Mouse (Mus musculus) ovary, adult 18-20 months (tissue): ENCODE results near the gene Lsm2.
"Not testable (repeated sequence)": the region's sequence is repeated elsewhere in the genome, so short reads cannot be mapped to it uniquely, and the experiment has no call there.

ENCODE experiments used
- DNase-seq: peaks from one replicate; pipeline ENCODE4 v3.0.0; 2022; ENCODE audit warnings: low spot score, mixed read lengths

The Lsm2 gene

GRCm38 (mm10) chr17:34956340-34956739 lies 25.3 kb upstream of the Lsm2 start:
- DNase-seq: no peak

- DNase-seq: not testable (repeated sequence)
These were observed 24.4 kb upstream of the Lsm2 start for GRCm38 (mm10) chr17:34957291-34957690.

GRCm38 (mm10) chr17:34957966-34958365 lies 23.7 kb upstream of the Lsm2 start:
- not testable (repeated sequence) for DNase-seq

GRCm38 (mm10) chr17:34958734-34959129 lies 22.9 kb upstream of the Lsm2 start:
- not testable (repeated sequence) for DNase-seq

DNA sequence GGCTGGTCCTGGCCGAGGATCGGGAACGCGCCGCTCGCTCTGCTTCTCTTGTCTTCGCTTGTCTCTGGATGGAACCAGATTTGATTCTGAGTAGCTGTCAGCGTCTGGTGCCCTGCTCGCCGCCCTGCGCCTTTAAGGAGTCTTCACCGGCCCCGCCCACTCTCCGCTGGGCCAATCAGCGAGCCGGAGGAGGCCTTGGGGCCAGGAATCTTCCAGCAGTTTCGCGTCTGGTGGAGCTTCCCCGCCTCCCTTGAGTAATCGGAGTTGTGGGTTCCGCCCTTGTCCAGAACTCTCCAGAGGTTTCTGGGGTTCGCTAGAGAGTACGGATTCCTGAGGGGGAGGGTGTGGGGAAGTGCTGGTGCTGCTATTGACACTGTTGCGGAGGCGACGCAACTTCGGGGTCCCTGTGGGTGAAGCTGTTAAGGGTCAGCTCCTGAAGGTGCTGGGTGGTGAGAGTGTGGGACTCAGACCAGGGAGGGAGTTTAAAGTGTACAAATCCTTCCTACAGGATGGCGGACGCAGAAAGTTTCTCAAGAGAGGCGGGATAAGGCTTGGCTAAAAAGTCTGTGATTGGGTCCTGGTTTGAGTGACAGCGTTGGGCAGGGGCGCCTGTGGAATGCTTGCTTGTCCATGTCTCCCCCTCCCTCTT lies 22.4 kb upstream of the Lsm2 start, which contains the start of gene Hspa1b:
Gene Hspa1b, minus strand, starts transcription at position 109 of the 649 bp plus-strand sequence.
- peak; percentile 84 for DNase-seq

DNA sequence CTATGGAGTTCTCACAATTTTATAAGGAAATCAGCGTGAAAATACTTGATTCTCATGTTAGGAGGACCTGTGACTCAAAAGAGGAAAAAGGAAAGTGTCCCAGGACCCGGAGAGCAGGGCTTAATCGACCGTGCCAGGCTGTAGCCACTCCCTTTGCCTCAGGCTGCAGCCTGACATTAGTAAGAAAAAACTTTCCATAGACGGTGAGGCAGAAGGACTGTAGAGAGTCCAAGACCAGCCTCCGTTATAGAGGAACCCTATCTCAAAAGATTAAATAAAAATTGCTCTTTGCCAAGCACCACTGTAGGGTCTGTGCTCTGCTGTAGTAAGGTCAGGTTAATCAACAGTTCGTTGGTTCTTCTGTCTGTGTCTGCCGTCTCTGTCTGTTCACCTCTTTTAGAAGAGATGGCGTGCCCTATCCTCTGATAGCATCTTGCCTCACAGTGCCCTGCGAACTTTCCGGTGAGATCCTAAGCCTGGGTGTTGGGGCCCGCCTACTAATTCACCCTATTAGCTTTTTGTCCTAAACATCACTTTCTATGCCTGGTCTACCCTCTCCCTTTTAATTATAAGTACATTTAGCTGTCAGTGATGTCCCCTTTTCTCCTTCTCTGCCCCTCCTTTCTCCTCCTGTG lies 21.7 kb upstream of the Lsm2 start:
- peak; percentile 49 for DNase-seq

DNA sequence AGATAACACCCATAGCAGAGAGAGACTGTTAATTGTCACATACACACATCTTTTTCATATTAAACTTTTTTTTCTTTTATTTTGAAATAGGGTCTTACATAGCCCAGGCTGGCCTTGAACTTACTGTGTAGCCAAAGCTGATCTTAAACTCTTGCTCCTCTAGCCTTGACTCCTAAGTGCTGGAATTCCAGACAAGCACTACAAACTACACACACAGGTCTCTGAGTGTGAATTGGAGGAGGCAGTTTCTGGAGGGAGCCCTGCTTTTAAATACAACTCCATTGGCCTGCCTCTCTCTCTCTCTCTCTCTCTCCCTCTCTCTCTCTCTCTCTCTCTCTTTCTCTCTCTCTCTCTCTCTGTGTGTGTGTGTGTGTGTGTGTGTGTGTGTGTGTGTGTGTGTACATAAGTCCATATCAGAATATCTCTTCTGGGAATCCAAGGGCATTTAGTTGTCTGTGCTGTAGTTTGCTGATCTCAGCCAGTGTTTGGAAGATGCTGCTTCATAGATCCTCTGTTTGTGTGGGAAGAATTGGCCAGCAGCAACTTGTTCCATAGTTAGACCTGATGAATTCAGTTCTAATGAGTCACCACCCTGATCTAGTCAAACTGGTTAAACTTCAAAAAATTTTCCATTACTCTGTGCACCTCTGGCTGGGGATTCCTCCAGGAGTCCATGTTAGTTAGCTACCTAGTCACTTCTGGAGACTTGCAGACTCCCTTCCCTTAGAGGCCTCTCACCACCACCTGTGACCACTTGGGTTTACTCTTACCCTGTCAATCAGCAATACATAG lies 20.8 kb upstream of the Lsm2 start:
- DNase-seq: no peak

DNA sequence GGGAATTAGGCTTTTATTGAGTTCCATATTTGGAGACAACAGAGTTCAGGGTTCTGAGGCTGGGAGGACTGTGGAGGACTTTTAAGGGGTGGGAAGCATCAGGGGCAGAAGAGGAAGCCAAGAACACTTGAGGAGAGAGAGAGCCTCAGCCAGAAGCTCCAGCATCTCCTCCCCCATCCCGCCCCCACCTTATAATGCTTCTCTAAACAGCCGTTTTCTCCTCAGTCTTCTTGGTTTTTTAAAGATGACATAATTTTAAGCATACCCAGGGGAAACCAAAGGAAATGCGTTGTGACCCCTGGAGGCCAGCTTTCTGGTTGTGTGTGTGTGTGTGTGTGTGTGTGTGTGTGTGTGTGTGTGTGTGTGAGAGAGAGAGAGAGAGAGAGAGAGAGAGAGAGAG lies 19.5 kb upstream of the Lsm2 start:
- no peak for DNase-seq

- DNase-seq: no peak
These were observed 18.8 kb upstream of the Lsm2 start for GRCm38 (mm10) chr17:34962841-34963240.

GRCm38 (mm10) chr17:34964640-34965049 lies 17.0 kb upstream of the Lsm2 start:
- DNase-seq: no peak

DNA sequence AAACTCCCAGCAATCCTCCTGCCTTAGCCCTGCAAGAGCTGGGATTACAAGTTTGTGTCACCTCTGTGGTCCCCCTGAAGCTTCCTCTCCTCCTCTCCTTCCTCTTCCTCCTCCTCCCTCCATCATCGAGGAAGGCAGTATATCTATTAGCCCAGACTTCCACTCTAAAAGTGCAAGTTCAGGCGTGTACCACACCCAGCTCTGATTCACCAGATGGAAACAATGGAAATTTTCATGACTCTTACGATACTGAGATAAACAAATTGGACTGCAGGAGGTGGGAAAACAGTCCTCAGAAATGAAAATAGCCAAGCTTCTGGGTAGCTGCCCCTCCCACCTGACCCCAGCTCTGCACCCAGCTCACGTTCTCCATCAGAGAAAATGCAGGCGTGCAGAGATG lies 16.0 kb upstream of the Lsm2 start:
- no peak for DNase-seq

DNA sequence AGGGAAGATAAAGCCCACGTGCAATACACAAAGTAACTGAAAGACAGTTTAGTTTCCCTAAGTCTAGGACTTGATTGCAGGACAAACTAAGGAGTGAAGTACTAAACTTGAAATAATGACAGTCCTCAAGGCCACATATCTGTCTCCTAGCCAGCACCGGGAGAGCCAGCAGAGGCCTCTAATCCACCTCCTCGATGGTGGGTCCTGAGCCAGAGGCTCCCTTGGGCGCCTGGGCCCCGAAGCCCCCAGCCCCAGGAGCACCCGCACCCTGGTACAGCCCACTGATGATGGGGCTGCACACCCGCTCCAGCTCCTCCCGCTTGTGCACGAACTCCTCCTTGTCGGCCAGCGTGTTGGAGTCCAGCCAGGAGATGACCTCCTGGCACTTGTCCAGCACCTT lies 11.8 kb upstream of the Lsm2 start, which contains the start of gene Gm20481:
Gene Gm20481, plus strand, starts transcription at position 91 of the 400 bp plus-strand sequence.
- DNase-seq: not testable (repeated sequence)

GRCm38 (mm10) chr17:34970850-34971249 lies 10.8 kb upstream of the Lsm2 start:
- not testable (repeated sequence) for DNase-seq

DNA sequence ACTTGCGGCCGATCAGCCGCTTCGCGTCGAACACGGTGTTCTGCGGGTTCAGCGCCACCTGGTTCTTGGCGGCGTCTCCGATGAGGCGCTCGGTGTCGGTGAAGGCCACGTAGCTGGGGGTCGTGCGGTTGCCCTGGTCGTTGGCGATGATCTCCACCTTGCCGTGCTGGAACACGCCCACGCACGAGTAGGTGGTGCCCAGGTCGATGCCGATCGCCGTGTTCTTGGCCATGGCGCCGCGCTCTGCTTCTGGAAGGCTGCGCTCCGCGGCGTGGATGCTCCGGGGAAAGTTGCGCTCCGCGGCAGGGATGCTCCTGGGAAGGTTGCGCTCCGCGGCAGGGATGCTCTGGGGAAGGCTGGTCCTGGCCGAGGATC lies 10.0 kb upstream of the Lsm2 start:
- not testable (repeated sequence) for DNase-seq

DNA sequence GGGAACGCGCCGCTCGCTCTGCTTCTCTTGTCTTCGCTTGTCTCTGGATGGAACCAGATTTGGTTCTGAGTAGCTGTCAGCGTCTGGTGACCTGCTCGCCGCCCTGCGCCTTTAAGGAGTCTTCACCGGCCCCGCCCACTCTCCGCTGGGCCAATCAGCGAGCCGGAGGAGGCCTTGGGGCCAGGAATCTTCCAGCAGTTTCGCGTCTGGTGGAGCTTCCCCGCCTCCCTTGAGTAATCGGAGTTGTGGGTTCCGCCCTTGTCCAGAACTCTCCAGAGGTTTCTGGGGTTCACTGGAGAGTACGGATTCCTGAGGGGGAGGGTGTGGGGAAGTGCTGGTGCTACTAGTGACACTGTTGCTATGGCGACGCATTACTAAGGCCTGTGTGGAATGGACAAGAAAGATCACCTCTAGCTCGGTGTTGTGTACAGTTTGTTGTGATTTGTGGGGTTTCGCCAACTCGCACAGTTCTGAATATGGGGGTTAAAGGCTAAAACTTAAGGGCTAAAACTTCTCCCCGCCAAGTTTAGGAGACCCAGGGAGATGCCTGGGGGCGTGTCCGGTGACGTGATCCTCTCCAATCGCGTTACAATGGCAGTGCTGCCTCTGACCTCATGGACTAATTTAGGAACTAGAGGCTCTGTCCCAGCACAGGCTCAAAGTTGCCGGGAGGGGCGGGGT lies 9.5 kb upstream of the Lsm2 start, which contains the start of the genes Hspa1a and Hspa1l:
Gene Hspa1a, minus strand, starts transcription at position 88 of the 681 bp plus-strand sequence.
Gene Hspa1l, plus strand, starts transcription at position 635 of the 681 bp plus-strand sequence.
- peak; percentile 75 for DNase-seq

GRCm38 (mm10) chr17:34975581-34976492 lies 5.8 kb upstream of the Lsm2 start:
- DNase-seq: no peak

- no peak for DNase-seq
These were observed 4.7 kb upstream of the Lsm2 start for GRCm38 (mm10) chr17:34977000-34977399.

- no peak for DNase-seq
These were observed 3.4 kb upstream of the Lsm2 start for GRCm38 (mm10) chr17:34978239-34978638.

DNA sequence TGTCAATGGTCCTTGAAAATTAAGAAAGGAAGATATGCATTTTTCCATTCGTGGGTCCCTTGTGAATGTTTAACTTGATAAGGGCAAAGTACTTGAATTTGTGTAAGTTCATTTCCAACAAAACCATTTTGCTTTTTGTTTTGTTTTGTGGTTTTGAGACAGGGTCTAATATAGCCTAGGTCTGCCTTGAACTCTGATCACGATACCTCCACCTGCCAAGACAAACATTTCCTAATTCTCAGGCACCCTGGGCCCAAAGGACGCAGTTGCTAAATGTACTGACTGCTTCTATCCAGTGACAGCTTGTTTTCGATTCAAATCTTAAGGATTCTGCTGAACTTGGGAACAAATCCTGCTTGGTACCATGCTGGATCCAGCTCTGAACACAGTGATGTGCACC lies 2.0 kb upstream of the Lsm2 start:
- no peak for DNase-seq

DNA sequence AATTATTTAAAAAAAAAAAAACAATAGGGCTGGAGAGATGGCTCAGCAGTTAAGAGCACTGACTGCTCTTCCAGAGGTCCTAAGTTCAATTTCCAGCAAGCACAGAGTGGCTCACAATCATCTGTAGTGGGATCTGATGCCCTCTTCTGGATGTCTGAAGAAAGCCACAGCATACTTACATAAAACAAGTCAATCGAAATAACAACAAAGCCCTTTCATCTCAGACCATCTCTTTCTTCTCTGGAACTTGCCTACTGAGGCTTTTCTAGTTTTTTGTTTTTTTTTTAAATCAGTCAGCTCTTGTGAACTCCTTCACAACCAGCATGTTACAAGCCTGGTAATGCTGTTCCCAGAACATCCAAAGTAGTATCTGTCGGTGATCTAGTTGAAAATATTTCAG lies 1.0 kb upstream of the Lsm2 start:
- no peak for DNase-seq

- DNase-seq: no peak
These were observed 666 bp downstream of the Lsm2 start for GRCm38 (mm10) chr17:34982328-34982727.
